Mouse (Mus musculus): ENCODE results near the gene Ivl. TPM values are rescaled to one million over a fixed set of nuclear protein-coding genes. Genes with fewer than 3 reads are reported as not detected.

Ivl gene
- total RNA-seq (2014; rRNA removed) (not detected in 2 replicates), polyA plus RNA-seq (2015; fragmentation: Nextera tagmentation; extraction: Ambion mirVana) (not detected in 2 replicates)

- no peaks in the 10 kb centered on the region for H3K27me3 ChIP-seq (ENCODE audit: insufficient read depth, low read length)
- H3K27ac ChIP-seq, result no peak within 1 kb of the TSS
- 62% methylated on average over 1 of the region's 1 CpGs for WGBS
- H3K9ac ChIP-seq (replicated peaks; ENCODE audit: low read length), result no peak within 1 kb of the TSS
- TF ChIP-seq CTCF (IDR thresholded peaks at IDR 0.05; ENCODE audit: low read depth), result no peak
- H3K36me3 ChIP-seq (ENCODE audit: insufficient read depth, low read length), result no peaks in the 10 kb centered on the region
- no peaks in the 10 kb centered on the region for H3K9me3 ChIP-seq (ENCODE audit: low read length)
- ATAC-seq, result no peak
- H3K4me3 ChIP-seq (ENCODE audit: low read length), result no peak within 1 kb of the TSS
- H3K4me2 ChIP-seq (ENCODE audit: low read depth, low read length), result no peak within 1 kb of the TSS
- DNase-seq (ENCODE audit: low spot score), result no peak
- H3K4me1 ChIP-seq (ENCODE audit: insufficient read depth, low read length), result no peaks in the 10 kb centered on the region
These were observed at the start of gene Ivl for GRCm38 (mm10) chr3:92573449-92574041. Gene Ivl (minus strand): TSS chr3:92573735.

GRCm38 (mm10) chr3:92621560-92621959 lies 48.0 kb upstream of the Ivl start, which contains the start of gene Lce6a:
Gene Lce6a (minus strand): TSS chr3:92621660.
- WGBS, result 90% methylated on average over 2 of the region's 2 CpGs
- Histone ChIP-seq H3K4me1 (ENCODE audit: insufficient read depth, low read length) (no peaks in the 10 kb centered on the region), H3K4me3 (ENCODE audit: low read length) (no peak within 1 kb of the TSS), H3K4me2 (ENCODE audit: low read depth, low read length) (no peak within 1 kb of the TSS), H3K27me3 (ENCODE audit: insufficient read depth, low read length) (no peaks in the 10 kb centered on the region), H3K27ac (no peak within 1 kb of the TSS), H3K36me3 (ENCODE audit: insufficient read depth, low read length) (no peaks in the 10 kb centered on the region), H3K9me3 (ENCODE audit: low read length) (no peaks in the 10 kb centered on the region), H3K9ac (replicated peaks; ENCODE audit: low read length) (no peak within 1 kb of the TSS)
- ATAC-seq (no peak), DNase-seq (ENCODE audit: low spot score) (no peak)
- TF ChIP-seq CTCF (IDR thresholded peaks at IDR 0.05; ENCODE audit: low read depth), result no peak

GRCm38 (mm10) chr3:92609804-92610203 lies 36.3 kb upstream of the Ivl start:
- no peak overlapping the region for H3K27ac ChIP-seq
- no peaks in the 10 kb centered on the region for H3K36me3 ChIP-seq (ENCODE audit: insufficient read depth, low read length)
- no peak overlapping the region for H3K9ac ChIP-seq (replicated peaks; ENCODE audit: low read length)
- H3K4me3 ChIP-seq (ENCODE audit: low read length), result no peak overlapping the region
- DNase-seq (ENCODE audit: low spot score) (no peak), ATAC-seq (no peak)
- H3K27me3 ChIP-seq (ENCODE audit: insufficient read depth, low read length), result no peaks in the 10 kb centered on the region
- no peaks in the 10 kb centered on the region for H3K9me3 ChIP-seq (ENCODE audit: low read length)
- H3K4me1 ChIP-seq (ENCODE audit: insufficient read depth, low read length), result no peaks in the 10 kb centered on the region
- TF ChIP-seq CTCF (IDR thresholded peaks at IDR 0.05; ENCODE audit: low read depth), result no peak
- 87% methylated on average over 1 of the region's 1 CpGs for WGBS
- H3K4me2 ChIP-seq (ENCODE audit: low read depth, low read length), result no peak overlapping the region

DNA sequence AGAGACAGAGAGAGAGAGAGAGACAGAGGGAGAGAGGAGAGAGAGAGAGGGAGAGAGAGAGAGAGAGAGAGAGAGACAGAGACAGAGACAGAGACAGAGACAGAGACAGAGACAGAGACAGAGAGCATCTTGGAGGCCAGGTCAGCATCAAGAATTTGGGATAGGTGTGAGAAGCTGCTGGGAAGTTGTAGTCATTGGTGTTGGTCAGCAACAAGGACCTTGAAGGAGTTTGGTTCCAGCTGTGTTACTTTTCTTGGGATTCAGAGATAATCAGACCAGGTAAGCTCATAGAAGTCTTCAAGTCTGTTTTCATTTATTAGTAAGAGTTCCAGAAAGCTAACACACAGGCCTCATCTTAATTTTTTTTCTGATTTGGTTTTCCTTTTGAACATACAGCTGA lies 33.9 kb upstream of the Ivl start, which contains the start of gene 2210017I01Rik:
2210017I01Rik (minus strand) TSS at position 101 of the 400 bp plus-strand sequence.
- DNase-seq (ENCODE audit: low spot score), result no peak
- Histone ChIP-seq H3K27ac (no peak within 1 kb of the TSS), H3K4me3 (ENCODE audit: low read length) (no peak within 1 kb of the TSS), H3K4me2 (ENCODE audit: low read depth, low read length) (no peak within 1 kb of the TSS), H3K9ac (replicated peaks; ENCODE audit: low read length) (no peak within 1 kb of the TSS), H3K36me3 (ENCODE audit: insufficient read depth, low read length) (no peaks in the 10 kb centered on the region), H3K27me3 (ENCODE audit: insufficient read depth, low read length) (no peaks in the 10 kb centered on the region), H3K4me1 (ENCODE audit: insufficient read depth, low read length) (no peaks in the 10 kb centered on the region), H3K9me3 (ENCODE audit: low read length) (no peaks in the 10 kb centered on the region)
- TF ChIP-seq CTCF (IDR thresholded peaks at IDR 0.05; ENCODE audit: low read depth), result no peak
- no peak for ATAC-seq

DNA sequence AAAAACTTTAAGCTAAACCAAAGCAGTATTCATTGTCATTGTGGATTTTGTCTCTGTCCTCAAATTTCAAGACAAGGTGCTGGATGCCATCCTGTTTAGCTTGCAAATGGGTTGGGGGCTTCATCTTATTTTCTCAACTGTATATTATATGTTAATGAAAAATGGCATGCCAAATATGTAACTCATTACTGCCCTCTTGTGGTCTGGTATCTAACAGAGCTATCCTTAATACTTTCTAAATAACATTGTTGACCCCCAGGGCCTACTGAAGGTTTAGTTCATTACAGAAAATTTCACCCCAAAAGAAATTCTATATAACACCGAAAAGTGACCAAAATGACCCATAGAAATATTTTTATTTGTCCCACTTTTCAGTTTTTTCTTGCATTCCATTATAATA lies 28.6 kb upstream of the Ivl start:
- Histone ChIP-seq H3K9me3 (ENCODE audit: low read length) (peaks cover 6% of the 10 kb centered on the region; the same call in 1 of the 2 replicates), H3K4me1 (ENCODE audit: insufficient read depth, low read length) (no peaks in the 10 kb centered on the region), H3K4me2 (ENCODE audit: low read depth, low read length) (no peak overlapping the region), H3K36me3 (ENCODE audit: insufficient read depth, low read length) (no peaks in the 10 kb centered on the region), H3K27ac (no peak overlapping the region), H3K27me3 (ENCODE audit: insufficient read depth, low read length) (no peaks in the 10 kb centered on the region), H3K4me3 (ENCODE audit: low read length) (no peak overlapping the region), H3K9ac (replicated peaks; ENCODE audit: low read length) (no peak overlapping the region)
- ATAC-seq (no peak), DNase-seq (ENCODE audit: low spot score) (peak; percentile 23)
- TF ChIP-seq CTCF (IDR thresholded peaks at IDR 0.05; ENCODE audit: low read depth), result peak; percentile 27; the same call in 1 of the 2 replicates
- 58% methylated on average over 1 of the region's 1 CpGs for WGBS

DNA sequence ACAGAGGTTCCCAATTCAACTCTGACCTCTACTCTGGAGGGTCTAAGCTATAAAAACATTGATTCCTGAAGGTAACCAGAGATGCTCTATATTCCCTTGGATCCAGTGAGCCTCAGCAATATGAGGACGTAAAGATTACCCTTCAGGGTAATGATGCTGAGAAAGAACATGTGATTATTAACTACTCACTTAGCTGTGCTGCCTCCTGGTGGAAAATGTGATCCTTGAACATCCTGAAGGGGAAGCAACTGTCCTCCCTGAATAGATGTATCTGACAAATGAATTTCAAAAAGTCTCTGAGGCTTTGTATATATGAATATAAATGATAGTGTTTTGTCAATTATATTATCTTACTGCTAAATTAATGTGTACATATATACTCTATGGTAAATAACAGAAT lies 26.9 kb upstream of the Ivl start:
- Histone ChIP-seq H3K9me3 (ENCODE audit: low read length) (peaks cover 6% of the 10 kb centered on the region; the same call in 1 of the 2 replicates), H3K4me2 (ENCODE audit: low read depth, low read length) (no peak overlapping the region), H3K27me3 (ENCODE audit: insufficient read depth, low read length) (no peaks in the 10 kb centered on the region), H3K4me3 (ENCODE audit: low read length) (no peak overlapping the region), H3K27ac (no peak overlapping the region), H3K4me1 (ENCODE audit: insufficient read depth, low read length) (no peaks in the 10 kb centered on the region), H3K9ac (replicated peaks; ENCODE audit: low read length) (no peak overlapping the region), H3K36me3 (ENCODE audit: insufficient read depth, low read length) (no peaks in the 10 kb centered on the region)
- WGBS, result 67% methylated on average over 1 of the region's 1 CpGs
- no peak for ATAC-seq
- TF ChIP-seq CTCF (IDR thresholded peaks at IDR 0.05; ENCODE audit: low read depth), result no peak
- no peak for DNase-seq (ENCODE audit: low spot score)

DNA sequence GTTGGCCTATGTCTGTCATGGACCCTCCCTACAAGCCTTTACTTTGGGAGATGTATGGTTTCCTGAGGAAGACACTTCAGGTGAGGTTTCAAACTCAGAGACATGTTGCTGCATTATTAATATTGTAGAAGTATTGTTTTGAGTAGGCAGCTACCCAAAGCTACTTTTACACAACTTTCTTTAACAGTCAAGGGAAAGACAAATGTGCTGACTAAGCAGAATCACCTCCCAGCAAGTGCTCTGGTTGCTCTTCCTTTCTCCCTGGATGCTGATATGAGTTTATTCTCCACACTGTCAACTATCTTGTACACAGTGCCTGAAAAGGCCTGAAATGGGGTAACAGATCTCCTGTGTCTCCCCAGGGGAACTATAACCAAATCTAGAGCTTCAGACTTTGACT lies 26.4 kb upstream of the Ivl start:
- Histone ChIP-seq H3K4me3 (ENCODE audit: low read length) (no peak overlapping the region), H3K27ac (no peak overlapping the region), H3K4me1 (ENCODE audit: insufficient read depth, low read length) (no peaks in the 10 kb centered on the region), H3K9me3 (ENCODE audit: low read length) (peaks cover 6% of the 10 kb centered on the region; the same call in 1 of the 2 replicates), H3K27me3 (ENCODE audit: insufficient read depth, low read length) (no peaks in the 10 kb centered on the region), H3K9ac (replicated peaks; ENCODE audit: low read length) (no peak overlapping the region), H3K36me3 (ENCODE audit: insufficient read depth, low read length) (no peaks in the 10 kb centered on the region), H3K4me2 (ENCODE audit: low read depth, low read length) (no peak overlapping the region)
- TF ChIP-seq CTCF (IDR thresholded peaks at IDR 0.05; ENCODE audit: low read depth), result no peak
- ATAC-seq (no peak), DNase-seq (ENCODE audit: low spot score) (no peak)
